Mouse (Mus musculus) spleen, postnatal 14 days (tissue): ENCODE measurements at regions not wholly inside any gene's neighbourhood (a gene's known extent, or its start where the extent isn't known, plus 50 kb on each side); places are given as distances from the start of the nearest gene placed in this dataset.
A peak's percentile ranks its signal among the peaks of the same experiment; 100 is the strongest.

Source experiments
- DNase-seq, 2 experiments: peaks; one replicate each; pipeline ENCODE4 v3.0.0; 2021 to 2022; ENCODE audit warnings: low spot score in 2 of 2

GRCm38 (mm10) chr13:110895349-110895748 is 359.5 kb upstream of the Actbl2 start:
- DNase-seq: no peak

GRCm38 (mm10) chr13:110895900-110896299 is 358.9 kb upstream of the Actbl2 start:
- no peak for DNase-seq

GRCm38 (mm10) chr13:110897621-110898020 is 357.2 kb upstream of the Actbl2 start:
- no peak for DNase-seq

GRCm38 (mm10) chr13:110902994-110903644 is 351.7 kb upstream of the Actbl2 start:
- peak; percentile 11 to 32 for DNase-seq

- no peak for DNase-seq
Observed at GRCm38 (mm10) chr13:110907319-110907955, 347.4 kb upstream of the Actbl2 start.

GRCm38 (mm10) chr13:110911866-110912265 is 342.9 kb upstream of the Actbl2 start:
- DNase-seq: no peak

- DNase-seq: no peak
Observed at GRCm38 (mm10) chr13:110913177-110913576, 341.6 kb upstream of the Actbl2 start.

- DNase-seq: no peak
Observed at GRCm38 (mm10) chr13:110913687-110914086, 341.1 kb upstream of the Actbl2 start.

- DNase-seq: no peak
Observed at GRCm38 (mm10) chr13:110915161-110915560, 339.7 kb upstream of the Actbl2 start.

GRCm38 (mm10) chr13:110923936-110924335 is 330.9 kb upstream of the Actbl2 start:
- DNase-seq: no peak

- DNase-seq: no peak
Observed at GRCm38 (mm10) chr13:110924897-110925296, 329.9 kb upstream of the Actbl2 start.

- no peak for DNase-seq
Observed at GRCm38 (mm10) chr13:110928143-110928542, 326.7 kb upstream of the Actbl2 start.

- DNase-seq: no peak
Observed at GRCm38 (mm10) chr13:110928894-110929293, 325.9 kb upstream of the Actbl2 start.

GRCm38 (mm10) chr13:110929579-110929978 is 325.2 kb upstream of the Actbl2 start:
- no peak for DNase-seq

GRCm38 (mm10) chr13:110941587-110941986 is 313.2 kb upstream of the Actbl2 start:
- DNase-seq: no peak

- no peak for DNase-seq
Observed at GRCm38 (mm10) chr13:110942986-110943644, 311.7 kb upstream of the Actbl2 start.

- DNase-seq: no peak
Observed at GRCm38 (mm10) chr13:110944061-110944460, 310.8 kb upstream of the Actbl2 start.

GRCm38 (mm10) chr13:110944683-110945082 is 310.1 kb upstream of the Actbl2 start:
- no peak for DNase-seq

GRCm38 (mm10) chr13:110960212-110960611 is 294.6 kb upstream of the Actbl2 start:
- no peak for DNase-seq

- DNase-seq: no peak
Observed at GRCm38 (mm10) chr13:110967109-110967508, 287.7 kb upstream of the Actbl2 start.

GRCm38 (mm10) chr13:110967626-110968506 is 286.9 kb upstream of the Actbl2 start:
- peak in 1 of 2 experiments; percentile 3 for DNase-seq

- no peak for DNase-seq
Observed at GRCm38 (mm10) chr13:110968507-110968905, 286.3 kb upstream of the Actbl2 start.
